Mouse (Mus musculus): Measurements from ENCODE around the gene Eif1ad.
"Not testable (repeated sequence)": the region's sequence is repeated elsewhere in the genome, so short reads cannot be mapped to it uniquely, and the experiment has no call there.

Eif1ad gene

DNA sequence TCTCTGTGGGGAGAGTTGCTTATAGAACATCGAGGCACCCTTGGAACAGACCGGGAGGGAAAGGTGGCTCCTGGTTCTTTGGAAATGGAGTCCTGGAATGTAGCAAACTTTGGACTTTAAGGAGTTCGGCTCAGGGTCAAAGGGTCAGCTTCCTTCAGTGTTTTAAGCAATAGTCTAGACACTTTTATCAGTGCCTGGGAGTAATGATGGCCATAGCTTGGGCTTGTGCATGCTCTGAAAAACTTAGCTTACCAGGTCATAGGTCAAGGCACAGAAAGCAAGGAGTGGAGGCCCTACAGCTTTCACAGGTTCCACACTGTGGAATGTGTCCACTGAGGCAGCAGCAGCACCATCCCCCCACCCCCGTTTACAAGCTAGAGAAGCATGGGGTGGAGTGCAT lies 8.2 kb downstream of the Eif1ad start:
- no peak for DNase-seq (ENCODE audit: low spot score in 2 of 2)

DNA sequence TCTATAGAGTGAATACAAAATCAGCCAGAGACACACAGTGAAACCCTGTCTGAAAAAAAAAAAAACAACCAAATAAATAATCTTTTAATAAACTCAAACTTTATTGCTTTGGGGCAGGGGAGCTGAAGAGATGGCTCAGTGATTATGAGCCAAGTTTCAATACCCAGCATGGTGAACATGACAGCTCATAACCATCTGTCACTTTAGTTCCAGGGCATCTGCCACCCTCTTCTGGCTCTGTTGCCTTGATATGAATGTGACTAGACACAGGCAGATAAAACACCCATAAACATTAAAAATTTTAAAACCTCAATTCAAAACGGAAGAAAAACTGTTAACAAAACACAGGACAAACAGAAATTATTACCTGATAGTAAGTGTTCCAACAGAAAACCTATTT lies 10.9 kb downstream of the Eif1ad start:
- no peak for DNase-seq (ENCODE audit: low spot score in 2 of 2)

GRCm38 (mm10) chr19:5383326-5383725 lies 16.8 kb downstream of the Eif1ad start:
- DNase-seq (ENCODE audit: low spot score in 2 of 2): no peak

DNA sequence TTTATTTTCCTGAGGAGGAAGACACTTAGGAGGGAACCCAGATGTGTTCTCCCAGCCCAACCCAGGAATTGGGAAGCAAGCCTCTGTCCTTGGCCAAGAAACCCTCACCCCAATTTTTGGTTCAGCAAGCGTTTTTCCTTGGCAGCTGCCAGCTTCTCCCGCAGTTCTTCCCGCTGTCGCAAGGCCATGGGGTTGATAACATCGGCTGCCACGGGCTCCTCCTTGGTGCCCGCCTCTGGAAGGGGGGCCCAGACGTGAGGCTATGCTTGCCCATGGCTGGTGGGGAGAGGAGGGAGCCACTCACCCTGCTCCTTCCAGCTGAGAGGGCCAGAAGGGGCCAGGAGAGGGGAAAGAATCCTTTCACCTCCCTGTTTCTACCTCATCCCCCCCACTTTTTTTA lies 18.2 kb downstream of the Eif1ad start:
- DNase-seq (ENCODE audit: low spot score in 2 of 2): no peak

- no peak for DNase-seq (ENCODE audit: low spot score in 2 of 2)
Observed at GRCm38 (mm10) chr19:5388011-5388441, 21.5 kb downstream of the Eif1ad start.

DNA sequence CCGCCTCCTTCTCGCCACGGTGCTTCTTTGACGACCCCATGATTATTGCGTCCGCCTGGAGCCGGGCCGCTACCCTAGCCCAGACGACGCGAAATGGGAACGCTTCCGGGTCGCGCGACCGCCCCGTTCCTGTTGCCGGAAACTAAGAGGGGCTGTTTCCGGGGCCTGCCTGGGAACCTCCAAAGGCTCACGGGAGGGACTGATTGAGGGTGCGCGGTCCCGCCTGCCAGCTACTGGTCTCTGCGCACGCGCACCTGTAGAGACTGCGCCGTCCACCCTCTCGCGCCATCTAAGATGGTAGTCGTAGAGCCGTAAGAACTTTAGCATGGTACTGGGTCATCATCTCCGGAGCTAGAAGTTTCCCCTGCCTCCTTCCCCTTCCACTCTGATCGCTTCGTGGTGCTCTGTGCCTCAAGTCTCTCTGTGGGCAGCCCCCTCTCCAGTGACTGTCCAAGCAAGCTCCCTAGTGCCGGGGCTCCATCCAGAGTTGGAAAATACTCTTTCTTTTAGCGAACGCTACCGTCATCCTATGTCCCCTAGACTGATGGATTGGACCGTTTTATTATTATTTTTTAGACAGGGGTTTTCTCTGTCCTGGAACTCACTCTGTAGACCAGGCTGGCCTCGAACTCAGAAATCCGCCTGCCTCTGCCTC lies 22.2 kb downstream of the Eif1ad start, which contains the start of gene Sart1:
Gene Sart1 (minus strand): TSS at position 116 of the 655 bp plus-strand sequence.
- peak; percentile 85 to 90 for DNase-seq (ENCODE audit: low spot score in 2 of 2)

DNA sequence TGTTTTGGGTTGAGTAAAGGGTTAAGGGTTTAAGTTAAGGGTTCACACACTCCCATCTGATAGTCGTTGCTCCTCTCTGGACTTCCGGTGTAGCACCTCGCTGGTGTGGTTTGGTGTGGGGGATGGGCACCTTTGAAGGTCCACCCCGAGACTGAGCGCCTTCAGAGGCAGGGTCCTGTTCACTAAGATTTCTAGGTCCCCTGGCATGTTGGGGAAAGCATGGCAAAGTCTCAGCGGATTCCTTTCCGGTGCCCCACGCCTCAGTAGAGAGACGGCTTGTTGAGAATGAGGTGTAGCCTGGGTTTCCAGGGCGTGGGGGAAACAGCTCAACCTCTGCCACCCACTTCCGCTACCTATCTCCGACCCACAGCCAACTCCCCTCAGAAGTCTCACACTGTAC lies 23.1 kb downstream of the Eif1ad start:
- no peak for DNase-seq (ENCODE audit: low spot score in 2 of 2)

GRCm38 (mm10) chr19:5390416-5390815 lies 23.9 kb downstream of the Eif1ad start:
- no peak for DNase-seq (ENCODE audit: low spot score in 2 of 2)

DNA sequence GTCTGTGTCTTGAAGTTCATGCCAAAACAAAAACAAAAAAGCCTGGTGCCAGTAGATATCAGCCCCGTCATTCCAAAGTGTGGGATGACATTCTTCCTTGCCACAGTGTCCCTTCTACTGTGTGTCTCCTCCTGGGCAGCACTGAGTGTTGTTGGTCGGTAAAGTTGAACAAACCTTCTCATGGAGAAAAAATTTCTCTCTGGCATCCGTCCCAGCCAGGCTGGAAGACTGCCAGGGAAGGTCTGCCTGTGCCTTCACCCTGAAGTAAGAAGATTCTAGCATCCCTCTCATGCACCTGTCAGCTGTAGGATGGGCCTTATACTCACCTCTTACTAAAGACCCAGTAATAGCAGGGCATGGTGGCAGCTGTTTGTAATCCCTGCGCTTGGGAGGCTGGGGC lies 26.4 kb downstream of the Eif1ad start:
- no peak for DNase-seq (ENCODE audit: low spot score in 2 of 2)

GRCm38 (mm10) chr19:5394168-5394567 lies 27.6 kb downstream of the Eif1ad start:
- DNase-seq (ENCODE audit: low spot score in 2 of 2): no peak

GRCm38 (mm10) chr19:5395371-5395770 lies 28.8 kb downstream of the Eif1ad start:
- no peak for DNase-seq (ENCODE audit: low spot score in 2 of 2)

DNA sequence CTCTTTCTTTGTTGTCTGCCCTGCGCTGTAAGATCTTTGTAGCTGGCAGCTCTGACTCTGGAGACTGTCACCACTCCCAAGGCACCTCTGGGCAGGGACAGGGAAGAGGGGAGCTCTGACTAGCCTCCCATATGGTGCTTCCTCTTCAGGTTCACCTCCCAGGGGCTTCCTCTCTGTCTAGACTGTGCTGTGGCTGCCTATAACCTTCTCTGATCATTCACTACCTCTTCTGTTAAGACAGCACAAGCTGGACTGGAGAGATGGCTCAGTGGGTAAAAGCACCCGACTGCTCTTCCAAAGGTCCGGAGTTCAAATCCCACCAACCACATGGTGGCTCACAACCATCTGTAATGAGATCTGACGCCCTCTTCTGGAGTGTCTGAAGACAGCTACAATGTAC lies 34.5 kb downstream of the Eif1ad start:
- DNase-seq (ENCODE audit: low spot score in 2 of 2): not testable (repeated sequence)

GRCm38 (mm10) chr19:5402293-5402692 lies 35.8 kb downstream of the Eif1ad start, which contains the start of gene Tsga10ip:
Tsga10ip (minus strand) TSS chr19:5402526.
- no peak for DNase-seq (ENCODE audit: low spot score in 2 of 2)

DNA sequence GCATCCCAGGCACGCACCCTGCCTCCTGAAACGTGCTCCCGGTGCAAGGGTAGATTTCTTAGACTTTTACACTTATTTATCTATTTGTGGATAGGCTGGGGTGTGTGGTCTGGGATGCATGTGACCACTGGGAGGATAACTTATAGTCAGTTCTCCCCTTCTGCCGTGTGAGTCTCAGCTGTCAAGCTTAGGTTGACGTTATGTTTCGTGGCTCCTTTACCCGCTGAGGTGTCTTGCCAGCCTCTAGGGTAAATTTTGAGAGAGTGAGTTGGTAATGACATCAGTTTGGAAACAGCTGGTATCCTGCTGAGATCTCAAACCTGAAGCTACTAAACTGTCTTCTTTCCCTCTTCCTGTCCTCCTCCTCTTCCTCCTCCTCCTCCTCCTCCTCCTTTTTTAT lies 39.4 kb downstream of the Eif1ad start:
- no peak for DNase-seq (ENCODE audit: low spot score in 2 of 2)

GRCm38 (mm10) chr19:5406531-5407126 lies 40.1 kb downstream of the Eif1ad start:
- not testable (repeated sequence) for DNase-seq (ENCODE audit: low spot score in 2 of 2)

GRCm38 (mm10) chr19:5407133-5407532 lies 40.6 kb downstream of the Eif1ad start:
- DNase-seq (ENCODE audit: low spot score in 2 of 2): no peak

- no peak for DNase-seq (ENCODE audit: low spot score in 2 of 2)
Observed at GRCm38 (mm10) chr19:5408057-5409001, 41.8 kb downstream of the Eif1ad start.

- DNase-seq (ENCODE audit: low spot score in 2 of 2): no peak
Observed at GRCm38 (mm10) chr19:5409068-5409467, 42.5 kb downstream of the Eif1ad start.

- DNase-seq (ENCODE audit: low spot score in 2 of 2): no peak
Observed at GRCm38 (mm10) chr19:5410641-5411040, 44.1 kb downstream of the Eif1ad start.

GRCm38 (mm10) chr19:5411961-5412360 lies 45.4 kb downstream of the Eif1ad start:
- no peak for DNase-seq (ENCODE audit: low spot score in 2 of 2)

DNA sequence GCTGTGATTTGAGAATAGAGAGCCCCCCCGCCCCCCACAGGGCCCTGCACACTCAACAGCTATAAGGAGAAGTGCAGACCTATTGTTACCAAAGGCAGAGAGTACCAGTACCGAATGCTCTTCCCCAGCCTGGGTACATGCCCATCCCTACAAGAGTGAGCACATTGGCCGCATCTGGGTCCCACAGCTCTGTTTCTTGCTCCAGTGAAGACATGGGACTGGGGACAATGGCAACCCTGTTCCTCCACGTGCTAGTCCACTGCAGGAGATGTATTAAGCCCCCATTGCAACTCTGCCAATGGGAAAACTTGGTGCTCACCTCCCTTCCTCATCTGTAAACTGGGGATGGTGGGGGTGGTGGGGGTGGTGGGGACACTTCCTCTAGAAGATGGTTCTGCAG lies 47.3 kb downstream of the Eif1ad start:
- no peak for DNase-seq (ENCODE audit: low spot score in 2 of 2)

GRCm38 (mm10) chr19:5414534-5414957 lies 48.0 kb downstream of the Eif1ad start:
- no peak for DNase-seq (ENCODE audit: low spot score in 2 of 2)

All from frontal cortex, postnatal 25 days (tissue).